In genomic region chr11:51756352-51756771, GRCm38 (mm10) we compare ENCODE assay signal across 8 mouse cellular contexts. TPM values are rescaled to one million over a fixed set of nuclear protein-coding genes. Genes with fewer than 3 reads are reported as not detected.
DNase-seq lines count a peak whose midpoint lies in the region; ATAC-seq and TF ChIP-seq lines count a peak whose summit lies in the region.

No protein-coding gene starts in this region.

- H3K9me3 ChIP-seq in heart, embryonic 11.5 days (replicated peaks; ENCODE audit: control insufficient read depth, low read length), result no peaks in the 10 kb centered on the region
- H3K9me3 ChIP-seq in kidney, embryonic 15.5 days (replicated peaks), result no peaks in the 10 kb centered on the region

- peak overlapping the region; percentile 96 for H3K4me3 ChIP-seq in heart, embryonic 11.5 days (ENCODE audit: low read depth, low read length)
- peak overlapping the region; percentile 83 for H3K4me3 ChIP-seq in kidney, embryonic 15.5 days (replicated peaks)

- WGBS in heart, embryonic 11.5 days (ENCODE audit: insufficient replicate concordance), result under 1% methylated on average over 39 of the region's 41 CpGs
- under 1% methylated on average over 41 of the region's 41 CpGs for WGBS in kidney, embryonic 15.5 days

- TF ChIP-seq CTCF in brain, embryonic 14.5 days (IDR thresholded peaks at IDR 0.05; ENCODE audit: borderline replicate concordance, extremely low read depth, insufficient read depth, insufficient read length), result no peak

- ATAC-seq in erythroblast, adult 5-6 weeks (replicated peaks; ENCODE audit: low FRiP score, poor library complexity, severe bottlenecking), result peak; percentile 99
- ATAC-seq in heart, embryonic 11.5 days (replicated peaks; ENCODE audit: insufficient number of reproducible peaks, low FRiP score, low TSS enrichment), result peak; percentile 93
- peak; percentile 99 for ATAC-seq in kidney, embryonic 15.5 days (replicated peaks; ENCODE audit: low FRiP score)

- peaks cover 3% of the 10 kb centered on the region; the same call in 1 of the 2 replicates for H3K27me3 ChIP-seq in heart, embryonic 11.5 days (ENCODE audit: control insufficient read depth, insufficient read depth, low read length)
- peaks cover 9% of the 10 kb centered on the region for H3K27me3 ChIP-seq in kidney, embryonic 15.5 days

- peak overlapping the region; percentile 74 for H3K4me2 ChIP-seq in heart, embryonic 11.5 days
- H3K4me2 ChIP-seq in kidney, embryonic 15.5 days, result peak overlapping the region; percentile 75

- H3K9ac ChIP-seq in heart, embryonic 11.5 days (ENCODE audit: low read depth, low read length), result peak overlapping the region; percentile 92
- H3K9ac ChIP-seq in kidney, embryonic 15.5 days, result peak overlapping the region; percentile 93

- TF ChIP-seq POLR2A in brain, embryonic 14.5 days (IDR thresholded peaks at IDR 0.05; ENCODE audit: borderline replicate concordance, extremely low read depth, insufficient read depth, insufficient read length, poor library complexity, severe bottlenecking), result peak; percentile 70

- peak overlapping the region; percentile 85 for H3K27ac ChIP-seq in heart, embryonic 11.5 days (ENCODE audit: low read depth, low read length)
- H3K27ac ChIP-seq in kidney, embryonic 15.5 days, result peak overlapping the region; percentile 77

- no peaks in the 10 kb centered on the region for H3K36me3 ChIP-seq in heart, embryonic 11.5 days (ENCODE audit: control insufficient read depth, insufficient read depth, low read length)
- H3K36me3 ChIP-seq in kidney, embryonic 15.5 days, result no peaks in the 10 kb centered on the region

- DNase-seq in CD4-positive helper T cell, adult 2 months (ENCODE audit: low read depth, low spot score), result peak; percentile 90
- peak; percentile 93 for DNase-seq in brain, embryonic 14.5 days (ENCODE audit: low read depth)
- DNase-seq in liver, result peak; percentile 93
- DNase-seq in monocyte, adult 2 months (ENCODE audit: low read depth in 1 of 2, low spot score in 2 of 2), result peak; percentile 91 to 94
- DNase-seq in spleen, postnatal 14 days (ENCODE audit: low spot score in 2 of 2), result peak; percentile 78 to 85

- H3K4me1 ChIP-seq in heart, embryonic 11.5 days (ENCODE audit: control insufficient read depth, insufficient read depth, low read length), result peaks cover 10% of the 10 kb centered on the region; the same call in 1 of the 2 replicates
- peaks cover 24% of the 10 kb centered on the region for H3K4me1 ChIP-seq in kidney, embryonic 15.5 days

RNA-seq across cellular contexts. Expression of gene Sec24a, which starts 7.1 kb away (rescaled TPM):
- 8.3 and 13.9 TPM in 2 replicates for polyA plus RNA-seq in brain, embryonic 14.5 days (2012; rRNA removed)
- 4.2 and 7.3 TPM in 2 replicates for total RNA-seq in erythroblast, adult 5-6 weeks (2015; ENCODE audit: low replicate concordance)
- 2.0 and 2.6 TPM in 2 replicates for total RNA-seq in erythroblast, adult 5-6 weeks (2017; ENCODE audit: low replicate concordance)
- 14.2 and 14.5 TPM in 2 replicates for polyA plus RNA-seq in heart, embryonic 11.5 days (2014; fragmentation: Nextera tagmentation; extraction: Ambion mirVana)
- polyA plus RNA-seq in kidney, embryonic 15.5 days (2015; fragmentation: Nextera tagmentation; extraction: Ambion mirVana), result 14.3 and 15.3 TPM in 2 replicates

RNA-seq across cellular contexts. Expression of gene Sar1b, which starts 7.1 kb away (rescaled TPM):
- polyA plus RNA-seq in brain, embryonic 14.5 days (2012; rRNA removed), result 91.1 and 97.9 TPM in 2 replicates
- total RNA-seq in erythroblast, adult 5-6 weeks (2015; ENCODE audit: low replicate concordance), result 46.6 and 58.4 TPM in 2 replicates
- total RNA-seq in erythroblast, adult 5-6 weeks (2017; ENCODE audit: low replicate concordance), result 10.6 and 21.3 TPM in 2 replicates
- polyA plus RNA-seq in heart, embryonic 11.5 days (2014; fragmentation: Nextera tagmentation; extraction: Ambion mirVana), result 132 and 136 TPM in 2 replicates
- polyA plus RNA-seq in kidney, embryonic 15.5 days (2015; fragmentation: Nextera tagmentation; extraction: Ambion mirVana), result 111 and 114 TPM in 2 replicates

Comparison
In these comparisons a context has a peak if more than half of its experiments do, and no peak if none do; other contexts are left out.
1. Peak in every context shown above with its lines: DNase-seq, ATAC-seq, H3K4me3 ChIP-seq and H3K27ac ChIP-seq.